Mouse (Mus musculus) lung, embryonic 16.5 days (tissue): Measurements from ENCODE around the gene Slc9a1. TPM values are rescaled to one million over a fixed set of nuclear protein-coding genes. Genes with fewer than 3 reads are reported as not detected.

ENCODE experiments used
- ATAC-seq: fragments of 200-750 bp; cut with Nextera tagmentation; 2 replicates; pipeline ENCODE4 v1.8.0; 2017; ENCODE audit warnings: low read depth, mild to moderate bottlenecking, moderate library complexity
- H3K27ac ChIP-seq: fragments of 300-500 bp; sonication (generic); 2 replicates; pipeline ENCODE4 v1.5.1; 2014; ENCODE audit warnings: mild to moderate bottlenecking, control low read depth, low read length
- H3K27me3 ChIP-seq: fragments of 300-500 bp; sonication (generic); 2 replicates; pipeline ENCODE4 v1.6.1; 2014; ENCODE audit warnings: low read depth, low read length, mixed read lengths; ENCODE audit not compliant: control insufficient read depth, insufficient read depth
- H3K36me3 ChIP-seq: fragments of 300-500 bp; sonication (generic); 2 replicates; pipeline ENCODE4 v1.6.1; 2014; ENCODE audit warnings: low read length; ENCODE audit not compliant: control insufficient read depth, insufficient read depth
- H3K4me1 ChIP-seq: fragments of 300-500 bp; sonication (generic); replicated peaks from 2 replicates; pipeline ENCODE4 v1.6.1; 2014; ENCODE audit warnings: low read length, mixed read lengths; ENCODE audit not compliant: control insufficient read depth, insufficient read depth
- H3K4me2 ChIP-seq: fragments of 300-500 bp; sonication (generic); 2 replicates; pipeline ENCODE4 v1.6.1; 2014; ENCODE audit warnings: low read depth, low read length, control low read depth
- H3K4me3 ChIP-seq: fragments of 300-500 bp; sonication (generic); 2 replicates; pipeline ENCODE4 v1.5.1; 2014; ENCODE audit warnings: mild to moderate bottlenecking, low read length, control low read depth
- H3K9ac ChIP-seq: fragments of 300-500 bp; sonication (generic); 2 replicates; pipeline ENCODE4 v1.6.1; 2014; ENCODE audit warnings: low read length, control low read depth
- H3K9me3 ChIP-seq: fragments of 300-500 bp; sonication (generic); 2 replicates; pipeline ENCODE4 v1.6.1; 2016; ENCODE audit warnings: low read length; ENCODE audit not compliant: control insufficient read depth
- WGBS: fragments of 180-500 bp; shearing (Covaris S2); extraction: QIAGEN DNeasy Blood & Tissue Kit; methylation state at CpG from one replicate; pipeline ENCODE4 v1.1.7; 2014; 5-methylcytosine and 5-hydroxymethylcytosine counted together
- polyA plus RNA-seq: library from polyadenylated mRNA; unstranded; fragments of >200 nt; fragmentation: Nextera tagmentation; extraction: Ambion mirVana; gene quantifications from 2 replicates; pipeline ENCODE4 v1.2.1, GENCODE M21; 2015

The Slc9a1 gene
- polyA plus RNA-seq, 1 experiment from 2014 or later = 8.8 TPM

- H3K27ac ChIP-seq = no peak overlapping the region
- no peak overlapping the region for H3K9ac ChIP-seq
- no peak overlapping the region for H3K4me3 ChIP-seq
- no peak for ATAC-seq
- WGBS = 70% methylated on average over 6 of the region's 6 CpGs
- peaks cover 46% of the 10 kb centered on the region for H3K4me1 ChIP-seq
- H3K27me3 ChIP-seq = no peaks in the 10 kb centered on the region
- no peaks in the 10 kb centered on the region for H3K9me3 ChIP-seq
- no peak overlapping the region for H3K4me2 ChIP-seq
- H3K36me3 ChIP-seq = 0 out of 2 replicates have a peak, but pooled peaks cover 2% of the 10 kb centered on the region
These were observed 11.0 kb downstream of the Slc9a1 start for GRCm38 (mm10) chr4:133380532-133380931.

GRCm38 (mm10) chr4:133381141-133381540, 11.6 kb downstream of the Slc9a1 start:
- Histone ChIP-seq H3K9ac (no peak overlapping the region), H3K36me3 (0 out of 2 replicates have a peak, but pooled peaks cover 2% of the 10 kb centered on the region), H3K4me1 (peaks cover 40% of the 10 kb centered on the region), H3K27ac (no peak overlapping the region), H3K27me3 (no peaks in the 10 kb centered on the region), H3K4me2 (no peak overlapping the region), H3K9me3 (no peaks in the 10 kb centered on the region), H3K4me3 (no peak overlapping the region)
- ATAC-seq = no peak
- WGBS = 64% methylated on average over 8 of the region's 8 CpGs

- Histone ChIP-seq H3K4me2 (no peak overlapping the region), H3K36me3 (0 out of 2 replicates have a peak, but pooled peaks cover 2% of the 10 kb centered on the region), H3K4me3 (no peak overlapping the region), H3K9ac (no peak overlapping the region), H3K9me3 (no peaks in the 10 kb centered on the region), H3K27ac (no peak overlapping the region), H3K4me1 (peaks cover 24% of the 10 kb centered on the region), H3K27me3 (no peaks in the 10 kb centered on the region)
- no peak for ATAC-seq
- 76% methylated on average over 7 of the region's 7 CpGs for WGBS
These were observed 16.7 kb downstream of the Slc9a1 start for GRCm38 (mm10) chr4:133386061-133386797.

GRCm38 (mm10) chr4:133387053-133387452, 17.5 kb downstream of the Slc9a1 start:
- Histone ChIP-seq H3K27me3 (no peaks in the 10 kb centered on the region), H3K9ac (no peak overlapping the region), H3K4me2 (no peak overlapping the region), H3K27ac (no peak overlapping the region), H3K9me3 (no peaks in the 10 kb centered on the region), H3K4me3 (no peak overlapping the region), H3K36me3 (0 out of 2 replicates have a peak, but pooled peaks cover 2% of the 10 kb centered on the region), H3K4me1 (peaks cover 26% of the 10 kb centered on the region)
- no peak for ATAC-seq

- Histone ChIP-seq H3K4me2 (no peak overlapping the region), H3K27me3 (no peaks in the 10 kb centered on the region), H3K4me1 (peaks cover 26% of the 10 kb centered on the region), H3K4me3 (no peak overlapping the region), H3K9ac (no peak overlapping the region), H3K36me3 (no peaks in the 10 kb centered on the region), H3K9me3 (no peaks in the 10 kb centered on the region), H3K27ac (peak overlapping the region; percentile 73)
- ATAC-seq = peak; percentile 69
- 57% methylated on average over 16 of the region's 16 CpGs for WGBS
These were observed 19.5 kb downstream of the Slc9a1 start for GRCm38 (mm10) chr4:133388781-133389552.

GRCm38 (mm10) chr4:133390042-133390441, 20.5 kb downstream of the Slc9a1 start:
- H3K9me3 ChIP-seq = no peaks in the 10 kb centered on the region
- no peaks in the 10 kb centered on the region for H3K36me3 ChIP-seq
- H3K27ac ChIP-seq = peak overlapping the region; percentile 73; the same call in 1 of the 2 replicates
- H3K4me1 ChIP-seq = peaks cover 35% of the 10 kb centered on the region
- H3K4me3 ChIP-seq = no peak overlapping the region
- no peaks in the 10 kb centered on the region for H3K27me3 ChIP-seq
- H3K4me2 ChIP-seq = no peak overlapping the region
- ATAC-seq = 0 out of 2 replicates have a peak, but pooled peaks have one; percentile 16
- H3K9ac ChIP-seq = no peak overlapping the region
- 63% methylated on average over 2 of the region's 2 CpGs for WGBS

GRCm38 (mm10) chr4:133390585-133390984, 21.1 kb downstream of the Slc9a1 start:
- ATAC-seq = no peak
- Histone ChIP-seq H3K9ac (no peak overlapping the region), H3K9me3 (no peaks in the 10 kb centered on the region), H3K4me2 (no peak overlapping the region), H3K4me3 (no peak overlapping the region), H3K4me1 (peaks cover 40% of the 10 kb centered on the region), H3K27ac (peak overlapping the region; percentile 17; the same call in 1 of the 2 replicates), H3K27me3 (no peaks in the 10 kb centered on the region), H3K36me3 (no peaks in the 10 kb centered on the region)
- WGBS = 84% methylated on average over 6 of the region's 6 CpGs

GRCm38 (mm10) chr4:133391185-133392040, 21.9 kb downstream of the Slc9a1 start:
- peaks cover 46% of the 10 kb centered on the region for H3K4me1 ChIP-seq
- no peaks in the 10 kb centered on the region for H3K36me3 ChIP-seq
- ATAC-seq = peak; percentile 18; the same call in 1 of the 2 replicates
- no peak overlapping the region for H3K4me3 ChIP-seq
- H3K9ac ChIP-seq = 0 out of 2 replicates have a peak overlapping the region, but pooled peaks have one; percentile 3
- H3K27ac ChIP-seq = peak overlapping the region; percentile 58
- WGBS = 64% methylated on average over 18 of the region's 18 CpGs
- H3K4me2 ChIP-seq = no peak overlapping the region
- no peaks in the 10 kb centered on the region for H3K9me3 ChIP-seq
- no peaks in the 10 kb centered on the region for H3K27me3 ChIP-seq
